Mouse (Mus musculus): Measurements from ENCODE around the gene Tmtc3.

DNA sequence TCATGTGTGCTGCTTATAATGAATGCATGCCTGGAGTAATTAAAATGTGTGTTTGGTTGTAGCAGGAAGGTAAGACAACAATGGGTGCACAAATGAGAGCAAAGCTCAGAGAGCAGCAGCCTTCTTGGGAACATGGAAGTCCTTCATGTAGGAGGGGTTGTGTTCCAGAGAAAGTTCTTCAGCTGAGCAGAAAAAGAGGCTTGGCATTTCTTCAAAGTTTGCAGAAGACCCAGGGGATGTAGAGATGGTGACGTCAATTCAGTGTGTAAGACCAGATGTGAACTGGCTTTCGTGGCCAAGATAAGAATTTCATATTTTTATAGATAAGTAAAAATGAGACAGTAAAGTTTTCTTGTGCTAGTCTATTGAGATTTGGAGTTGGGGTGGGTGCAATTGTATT, 59.6 kb downstream of the Tmtc3 start:
- TF ChIP-seq CTCF (IDR thresholded peaks at IDR 0.05; ENCODE audit: insufficient read depth, low read depth, low read length) (no peak), POLR2A (IDR thresholded peaks at IDR 0.05; ENCODE audit: insufficient read depth, low read depth, low read length) (no peak)
